Mouse (Mus musculus) embryonic fibroblast, embryonic 13.5 days (primary cell): ENCODE results near the gene Clybl. TPM values are rescaled to one million over a fixed set of nuclear protein-coding genes. Genes with fewer than 3 reads are reported as not detected.

Source experiments
- H3K27ac ChIP-seq: 2 replicates; pipeline ENCODE4 v1.5.1; 2012; ENCODE audit warnings: low read length, control low read depth, inconsistent platforms; ENCODE audit not compliant: insufficient read depth
- H3K4me1 ChIP-seq: 2 replicates; pipeline ENCODE4 v1.6.1; 2011; ENCODE audit warnings: low read length; ENCODE audit not compliant: control insufficient read depth, insufficient read depth
- H3K4me3 ChIP-seq: 2 replicates; pipeline ENCODE4 v1.5.1; 2011; ENCODE audit warnings: mild to moderate bottlenecking, control low read depth, low read length; ENCODE audit not compliant: insufficient read depth
- CTCF ChIP-seq: IDR thresholded peaks from 2 replicates; pipeline ENCODE4 v1.5.1; 2011; ENCODE audit warnings: mild to moderate bottlenecking, control low read depth, low read length, moderate library complexity, borderline replicate concordance; ENCODE audit not compliant: insufficient read depth
- POLR2A ChIP-seq: IDR thresholded peaks from 2 replicates; pipeline ENCODE4 v1.6.1; 2011; ENCODE audit warnings: low read depth, mild to moderate bottlenecking, control low read depth, low read length, moderate library complexity
- polyA plus RNA-seq: library from polyadenylated mRNA; stranded (reverse); fragments of >200 nt; gene quantifications from 2 replicates; pipeline ENCODE4 v1.2.4, GENCODE M21; 2011; ENCODE audit warnings: low read depth; ENCODE audit not compliant: missing spikeins, insufficient read length

Gene Clybl
- polyA plus RNA-seq, 1 experiment = 16.7 TPM

DNA sequence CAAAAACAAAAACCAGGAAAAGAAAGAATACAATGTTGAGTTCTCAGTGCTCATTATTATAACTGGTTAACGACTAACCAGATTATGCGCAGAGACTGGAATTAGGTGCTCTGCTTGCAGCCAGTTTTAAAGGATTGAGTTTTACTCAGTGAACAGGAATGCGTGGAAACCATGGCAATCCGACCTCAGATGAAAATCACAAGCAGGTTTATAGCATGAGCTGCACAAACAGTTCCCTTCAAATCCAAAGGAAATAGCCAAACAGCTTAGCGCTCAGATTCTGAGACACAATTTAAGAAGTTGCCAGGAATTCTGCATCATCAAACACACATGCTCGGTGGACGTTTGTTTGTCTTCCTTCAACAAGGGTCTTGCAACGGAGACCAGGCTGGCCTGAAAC is 187.0 kb downstream of the Clybl start:
- H3K4me1 ChIP-seq = peaks cover 9% of the 10 kb centered on the region
- no peak overlapping the region for H3K4me3 ChIP-seq
- no peak for TF ChIP-seq POLR2A
- no peak for TF ChIP-seq CTCF
- H3K27ac ChIP-seq = no peak overlapping the region; the same call in 1 of the 2 replicates

DNA sequence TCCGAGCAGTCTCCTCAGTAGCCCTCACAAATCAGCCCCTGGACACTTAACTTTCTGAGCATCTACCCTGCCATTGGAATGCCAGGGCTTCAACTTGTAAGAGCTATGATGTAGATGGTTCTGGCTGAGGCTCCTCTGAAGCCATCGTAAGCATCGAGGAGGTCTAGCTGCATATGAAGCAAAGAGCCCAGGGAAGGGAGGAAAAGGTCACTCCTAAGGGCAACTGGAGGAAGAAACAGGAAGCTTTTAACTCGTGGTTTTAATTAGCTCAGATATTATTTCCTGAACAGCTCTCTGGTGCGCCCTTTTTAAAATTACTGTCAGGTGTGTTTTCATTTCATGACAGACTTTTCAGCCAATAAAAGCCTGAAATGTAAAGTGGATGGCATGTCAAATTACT is 190.5 kb downstream of the Clybl start:
- no peak overlapping the region for H3K27ac ChIP-seq
- no peak overlapping the region for H3K4me3 ChIP-seq
- TF ChIP-seq POLR2A (no peak), CTCF (no peak)
- H3K4me1 ChIP-seq = peaks cover 9% of the 10 kb centered on the region

DNA sequence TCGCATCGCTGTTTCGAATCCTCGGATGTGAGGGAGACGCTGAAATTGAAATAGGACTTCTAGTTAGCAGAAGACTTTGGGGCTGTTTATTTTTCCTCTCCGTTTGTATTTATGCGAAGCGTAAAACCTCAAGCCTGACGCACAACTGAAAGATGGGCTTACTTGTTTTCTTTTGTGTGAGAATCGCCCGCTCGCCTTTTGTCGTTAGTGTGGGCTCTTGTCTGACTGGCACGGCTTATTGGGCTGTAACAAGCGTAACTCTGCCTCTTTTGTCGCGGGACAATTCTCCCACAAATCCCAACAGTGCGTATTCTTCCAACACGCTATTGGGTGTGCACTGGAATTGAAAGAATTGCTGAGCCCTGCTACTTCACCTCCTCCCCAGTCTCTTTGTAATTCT is 192.0 kb downstream of the Clybl start:
- Histone ChIP-seq H3K27ac (no peak overlapping the region), H3K4me3 (no peak overlapping the region), H3K4me1 (peaks cover 9% of the 10 kb centered on the region)
- no peak for TF ChIP-seq POLR2A
- TF ChIP-seq CTCF = no peak

DNA sequence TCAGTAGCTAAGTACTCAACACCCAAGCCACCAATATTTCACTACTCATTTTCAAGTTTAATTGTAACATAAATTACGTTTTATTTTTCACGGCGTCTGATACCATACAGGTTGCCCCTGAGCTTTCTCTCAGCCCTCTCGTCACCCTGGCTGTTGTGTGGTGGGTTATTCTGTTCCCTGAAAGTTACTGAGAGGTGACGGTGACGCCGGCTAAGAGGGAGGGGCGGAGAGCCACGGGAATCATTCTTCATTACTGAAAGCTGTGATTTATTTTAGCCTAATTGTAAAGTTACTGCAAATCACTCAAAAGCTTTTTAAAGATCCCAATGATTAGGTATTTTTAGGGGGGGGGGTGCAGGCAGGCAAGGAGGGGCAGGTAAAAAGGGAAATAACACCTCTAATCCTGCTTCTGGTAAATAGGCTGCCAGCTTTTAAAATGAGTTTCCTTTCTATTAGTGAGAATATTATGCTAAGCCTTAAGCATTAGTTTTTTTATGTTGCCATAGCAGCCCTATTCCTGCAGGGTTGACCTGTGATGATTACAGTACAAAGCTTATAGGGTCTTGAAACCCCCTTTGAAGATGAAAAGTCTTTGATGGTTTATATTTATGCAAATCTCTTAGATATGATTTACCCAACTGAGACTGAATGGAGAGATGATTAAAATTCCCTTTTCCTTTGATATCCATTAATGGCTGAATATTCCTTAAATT is 192.9 kb downstream of the Clybl start:
- H3K4me3 ChIP-seq = no peak overlapping the region

DNA sequence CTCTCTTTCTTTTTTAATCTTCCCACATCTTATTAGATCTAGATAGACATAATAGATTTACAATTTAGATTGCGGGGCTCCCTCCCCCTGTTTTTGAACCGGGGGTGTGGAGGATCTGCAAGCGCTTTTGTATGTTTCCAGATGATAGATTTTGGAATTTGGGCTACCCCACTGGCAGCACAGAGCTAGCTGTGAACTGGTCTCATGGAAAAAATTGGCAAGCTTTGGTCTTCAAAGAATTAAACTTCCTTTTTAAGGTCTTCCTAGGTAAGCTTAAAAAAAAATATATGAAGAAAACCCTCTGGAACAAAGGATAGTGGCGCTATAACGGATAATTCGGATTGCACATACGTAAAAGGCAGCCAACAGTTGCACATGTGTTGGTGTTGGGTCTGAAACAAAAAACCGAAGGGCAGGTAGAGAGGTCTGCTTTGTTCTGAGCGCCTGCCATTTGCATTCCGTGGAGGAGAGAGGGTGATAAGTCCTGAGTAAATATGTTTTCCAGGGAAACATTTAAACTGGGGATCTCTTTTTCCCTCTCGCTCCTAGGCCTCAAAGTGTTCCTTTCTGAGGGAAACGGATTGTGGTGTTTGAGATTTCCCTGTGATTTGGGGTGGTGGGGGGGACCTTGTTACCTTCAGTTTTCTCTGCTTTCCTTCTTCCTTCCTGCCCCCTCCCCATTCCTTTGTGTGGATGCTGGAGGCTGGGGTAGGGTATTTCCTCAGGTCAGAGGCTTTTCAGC is 193.7 kb downstream of the Clybl start:
- H3K27ac ChIP-seq = no peak overlapping the region
- H3K4me1 ChIP-seq = no peaks in the 10 kb centered on the region
- H3K4me3 ChIP-seq = no peak overlapping the region
- TF ChIP-seq CTCF = no peak
- TF ChIP-seq POLR2A = no peak

More for the DNA sequence above, 192.9 kb downstream of the Clybl start:
- TF ChIP-seq POLR2A (no peak), CTCF (no peak)
- no peak overlapping the region for H3K27ac ChIP-seq
- H3K4me1 ChIP-seq = 0 out of 2 replicates have a peak, but pooled peaks cover under 1% of the 10 kb centered on the region

DNA sequence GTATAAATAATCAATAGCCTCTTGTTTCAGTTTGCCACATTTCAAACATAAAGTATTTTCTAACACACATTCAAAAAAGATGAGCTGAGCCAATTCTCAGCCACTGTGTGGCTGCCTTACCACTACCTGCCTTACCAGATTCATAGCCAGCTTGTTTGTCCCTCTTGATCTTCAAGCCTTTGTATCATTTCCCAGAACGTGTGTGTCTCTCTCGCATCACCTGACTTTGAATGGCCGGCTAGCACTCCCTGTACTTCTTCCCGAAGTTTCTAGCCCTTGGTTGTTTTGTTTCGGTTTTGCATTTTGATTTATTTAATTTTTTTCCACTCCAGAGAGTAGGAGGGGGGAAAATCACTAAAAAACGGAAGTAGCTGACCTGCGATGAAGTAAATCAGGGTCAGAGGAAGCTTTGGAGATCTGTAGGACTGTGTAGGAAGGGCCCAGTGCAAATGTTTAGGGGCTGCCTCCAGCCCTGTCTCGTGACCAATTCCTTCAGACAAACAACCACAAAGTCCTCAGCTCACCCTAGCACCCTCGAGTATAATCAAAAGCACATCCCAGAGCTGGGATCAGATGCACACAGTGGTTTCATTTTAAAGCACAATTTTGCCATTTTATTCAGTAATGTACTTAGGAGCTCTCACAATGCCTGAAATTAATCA is 195.1 kb downstream of the Clybl start:
- no peak overlapping the region for H3K4me3 ChIP-seq
- TF ChIP-seq CTCF (no peak), POLR2A (no peak)
- no peak overlapping the region for H3K27ac ChIP-seq
- no peaks in the 10 kb centered on the region for H3K4me1 ChIP-seq

DNA sequence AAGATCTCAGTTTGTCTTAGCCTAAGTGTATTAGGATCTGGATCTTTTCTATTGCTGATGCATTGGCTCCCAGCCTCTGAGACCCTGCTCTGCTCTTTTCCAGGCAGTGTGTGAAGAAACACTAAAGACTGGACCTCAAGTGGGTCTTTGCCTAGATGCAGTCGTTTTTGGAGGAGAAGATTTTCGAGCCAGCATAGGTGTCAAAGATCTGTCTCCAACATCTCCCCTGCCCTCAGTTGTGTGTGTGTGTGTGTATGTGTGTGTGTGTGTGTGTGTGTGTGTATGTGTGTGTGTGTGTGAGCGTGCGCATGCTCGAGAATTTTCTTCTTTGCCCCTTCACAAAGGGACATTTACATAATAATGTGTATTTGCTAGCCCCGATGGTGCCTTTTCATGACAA is 196.2 kb downstream of the Clybl start:
- TF ChIP-seq CTCF = no peak
- TF ChIP-seq POLR2A = no peak
- H3K4me1 ChIP-seq = no peaks in the 10 kb centered on the region
- H3K27ac ChIP-seq = no peak overlapping the region
- no peak overlapping the region for H3K4me3 ChIP-seq

DNA sequence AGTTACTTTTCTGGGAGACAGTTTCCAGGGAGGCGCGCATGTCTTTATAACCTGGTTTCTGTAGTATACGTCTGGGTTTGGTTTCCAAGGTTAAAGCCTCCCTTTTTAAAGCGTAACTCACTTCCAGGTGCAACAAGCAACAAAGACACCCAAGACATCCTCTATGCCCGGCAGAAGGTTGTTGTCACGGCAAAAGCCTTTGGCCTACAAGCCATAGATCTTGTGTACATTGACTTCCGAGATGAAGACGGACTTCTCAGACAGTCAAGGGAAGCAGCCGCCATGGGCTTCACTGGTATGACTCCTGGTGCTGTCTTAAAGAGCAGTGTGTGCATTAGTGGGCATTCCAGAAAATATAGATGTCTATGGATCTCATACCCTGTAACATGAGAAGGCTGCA is 197.6 kb downstream of the Clybl start:
- no peak overlapping the region for H3K27ac ChIP-seq
- H3K4me1 ChIP-seq = no peaks in the 10 kb centered on the region
- TF ChIP-seq POLR2A (no peak), CTCF (no peak)
- H3K4me3 ChIP-seq = no peak overlapping the region

DNA sequence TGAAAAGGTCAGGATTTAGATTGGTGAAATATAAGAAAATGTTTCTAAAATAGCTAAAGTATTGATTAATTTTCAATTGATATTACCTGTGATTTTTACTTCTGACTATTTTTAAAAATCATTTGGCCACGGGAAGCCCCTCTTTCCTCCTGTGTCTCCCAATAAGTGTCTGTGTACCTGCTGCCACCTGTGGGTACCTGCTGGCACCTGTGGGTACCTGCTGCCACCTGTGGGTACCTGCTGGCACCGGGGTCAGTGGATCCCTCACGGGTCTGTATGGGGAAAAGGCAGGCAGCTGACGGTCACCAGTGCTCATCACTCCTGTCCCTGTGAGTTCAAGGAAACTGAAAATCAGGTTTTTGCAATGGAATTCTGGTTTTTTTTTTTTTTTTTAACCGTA is 198.5 kb downstream of the Clybl start:
- Histone ChIP-seq H3K4me3 (no peak overlapping the region), H3K4me1 (no peaks in the 10 kb centered on the region), H3K27ac (no peak overlapping the region)
- TF ChIP-seq POLR2A (no peak), CTCF (no peak)
